Mouse (Mus musculus): ENCODE measurements at regions not wholly inside any gene's neighbourhood (a gene's known extent, or its start where the extent isn't known, plus 50 kb on each side); places are given as distances from the start of the nearest gene placed in this dataset.
"Not testable (repeated sequence)": the region's sequence is repeated elsewhere in the genome, so short reads cannot be mapped to it uniquely, and the experiment has no call there.

DNA sequence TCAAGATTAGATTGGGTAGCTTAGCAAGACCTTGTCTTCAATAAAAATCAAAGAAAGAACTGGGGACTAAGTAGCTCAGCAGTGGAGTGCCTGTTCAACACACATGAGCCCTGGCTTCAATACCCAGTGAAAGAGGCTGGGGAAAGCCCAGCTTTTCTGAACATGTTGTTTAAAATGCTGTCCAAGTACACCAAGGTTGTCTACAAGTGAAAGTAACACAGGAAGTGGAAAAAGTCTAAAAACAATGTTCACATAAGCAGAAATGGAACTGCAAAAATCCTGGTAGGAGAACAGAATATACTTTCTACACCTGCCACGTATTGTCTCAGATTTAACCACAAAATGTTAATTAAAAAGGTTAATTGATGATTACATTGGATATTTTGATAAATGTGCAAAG, 353.8 kb upstream of the Impg1 start:
- Histone ChIP-seq H3K9ac (replicated peaks; ENCODE audit: low read depth) (no peak overlapping the region), H3K9me3 (ENCODE audit: low read length) (no peaks in the 10 kb centered on the region), H3K27me3 (replicated peaks; ENCODE audit: insufficient read depth, low read length) (no peaks in the 10 kb centered on the region), H3K27ac (ENCODE audit: low read length) (no peak overlapping the region), H3K4me1 (ENCODE audit: insufficient read depth, low read depth, low read length) (no peaks in the 10 kb centered on the region), H3K36me3 (ENCODE audit: insufficient read depth, low read length) (no peaks in the 10 kb centered on the region), H3K4me3 (ENCODE audit: low read depth, low read length) (no peak overlapping the region), H3K4me2 (replicated peaks; ENCODE audit: low read depth, low read length) (no peak overlapping the region)
- 91% methylated on average over 1 of the region's 1 CpGs for WGBS
- ATAC-seq (no peak), DNase-seq (ENCODE audit: low spot score) (no peak)
- TF ChIP-seq EP300 (IDR thresholded peaks at IDR 0.05), result no peak
- TF ChIP-seq CTCF (IDR thresholded peaks at IDR 0.05), result no peak

GRCm38 (mm10) chr9:80813921-80814320, 348.6 kb upstream of the Impg1 start:
- H3K9ac ChIP-seq (replicated peaks; ENCODE audit: low read depth); H3K4me2 ChIP-seq (replicated peaks; ENCODE audit: low read depth, low read length); H3K27me3 ChIP-seq (replicated peaks; ENCODE audit: insufficient read depth, low read length); ATAC-seq; H3K4me1 ChIP-seq (ENCODE audit: insufficient read depth, low read depth, low read length); DNase-seq (ENCODE audit: low spot score); H3K36me3 ChIP-seq (ENCODE audit: insufficient read depth, low read length); H3K9me3 ChIP-seq (ENCODE audit: low read length); H3K27ac ChIP-seq (ENCODE audit: low read length); H3K4me3 ChIP-seq (ENCODE audit: low read depth, low read length): not testable (repeated sequence)
- 57% methylated on average over 6 of the region's 6 CpGs for WGBS

DNA sequence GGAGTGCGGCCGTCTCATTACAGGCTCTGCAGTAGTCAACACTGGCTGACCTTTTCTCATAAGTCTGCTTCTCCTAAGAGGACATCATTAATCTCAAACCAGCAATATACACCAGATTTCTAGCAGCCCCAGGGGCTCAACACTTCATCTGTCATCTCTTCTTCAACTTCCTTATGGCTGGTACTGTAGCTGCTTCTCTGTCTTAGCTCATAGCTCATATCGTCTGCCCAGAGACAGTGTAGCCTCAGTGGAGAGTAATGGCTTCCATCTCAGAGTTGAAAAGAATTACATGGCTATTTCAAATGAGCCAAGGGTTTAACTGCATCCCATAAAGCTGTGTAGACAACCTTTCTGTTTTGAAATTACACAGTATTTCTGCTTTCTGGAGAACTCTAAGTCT, 326.2 kb upstream of the Impg1 start:
- WGBS, result 47% methylated on average over 3 of the region's 3 CpGs
- Histone ChIP-seq H3K27me3 (replicated peaks; ENCODE audit: insufficient read depth, low read length) (no peaks in the 10 kb centered on the region), H3K9ac (replicated peaks; ENCODE audit: low read depth) (no peak overlapping the region), H3K4me3 (ENCODE audit: low read depth, low read length) (no peak overlapping the region), H3K27ac (ENCODE audit: low read length) (no peak overlapping the region), H3K36me3 (ENCODE audit: insufficient read depth, low read length) (no peaks in the 10 kb centered on the region), H3K9me3 (ENCODE audit: low read length) (no peaks in the 10 kb centered on the region), H3K4me2 (replicated peaks; ENCODE audit: low read depth, low read length) (no peak overlapping the region), H3K4me1 (ENCODE audit: insufficient read depth, low read depth, low read length) (no peaks in the 10 kb centered on the region)
- ATAC-seq (no peak), DNase-seq (ENCODE audit: low spot score) (no peak)
- no peak for TF ChIP-seq CTCF (IDR thresholded peaks at IDR 0.05)
- TF ChIP-seq EP300 (IDR thresholded peaks at IDR 0.05), result no peak

- H3K4me1 ChIP-seq (ENCODE audit: insufficient read depth, low read depth, low read length), result no peaks in the 10 kb centered on the region
- 72% methylated on average over 1 of the region's 1 CpGs for WGBS
- no peaks in the 10 kb centered on the region for H3K36me3 ChIP-seq (ENCODE audit: insufficient read depth, low read length)
- no peak for ATAC-seq
- H3K4me3 ChIP-seq (ENCODE audit: low read depth, low read length), result no peak overlapping the region
- no peak overlapping the region for H3K4me2 ChIP-seq (replicated peaks; ENCODE audit: low read depth, low read length)
- no peak overlapping the region for H3K27ac ChIP-seq (ENCODE audit: low read length)
- no peaks in the 10 kb centered on the region for H3K9me3 ChIP-seq (ENCODE audit: low read length)
- no peaks in the 10 kb centered on the region for H3K27me3 ChIP-seq (replicated peaks; ENCODE audit: insufficient read depth, low read length)
- H3K9ac ChIP-seq (replicated peaks; ENCODE audit: low read depth), result no peak overlapping the region
- TF ChIP-seq EP300 (IDR thresholded peaks at IDR 0.05) (no peak), CTCF (IDR thresholded peaks at IDR 0.05) (no peak)
- DNase-seq (ENCODE audit: low spot score), result no peak
Observed at GRCm38 (mm10) chr9:80774541-80774940, 309.3 kb upstream of the Impg1 start.

DNA sequence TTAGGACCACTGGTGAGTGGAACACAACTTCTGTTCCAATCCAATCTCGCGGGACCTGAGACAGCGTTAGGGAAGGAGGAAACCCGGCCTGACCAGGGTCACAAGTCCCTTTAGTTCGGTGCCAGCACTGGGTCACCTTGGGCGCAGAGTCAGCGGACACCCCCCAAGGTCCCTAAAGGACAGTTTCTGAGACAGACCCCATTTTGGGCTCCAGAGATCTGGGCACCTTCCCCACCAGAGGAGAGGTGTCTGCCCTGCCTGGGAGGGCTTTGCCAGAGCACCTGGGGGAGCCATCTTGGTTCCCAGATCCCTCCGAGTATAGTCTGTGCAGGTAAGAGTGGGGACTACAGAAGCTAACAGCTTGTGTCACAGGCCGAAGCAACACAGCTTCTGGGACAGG, 270.5 kb upstream of the Impg1 start:
- not testable (repeated sequence) for H3K4me3 ChIP-seq (ENCODE audit: low read depth, low read length); H3K9me3 ChIP-seq (ENCODE audit: low read length); H3K27me3 ChIP-seq (replicated peaks; ENCODE audit: insufficient read depth, low read length); H3K27ac ChIP-seq (ENCODE audit: low read length); H3K4me1 ChIP-seq (ENCODE audit: insufficient read depth, low read depth, low read length); H3K36me3 ChIP-seq (ENCODE audit: insufficient read depth, low read length); H3K4me2 ChIP-seq (replicated peaks; ENCODE audit: low read depth, low read length); H3K9ac ChIP-seq (replicated peaks; ENCODE audit: low read depth); ATAC-seq; DNase-seq (ENCODE audit: low spot score)
- 94% methylated on average over 9 of the region's 9 CpGs for WGBS

GRCm38 (mm10) chr9:80732971-80733370, 267.7 kb upstream of the Impg1 start:
- 72% methylated on average over 1 of the region's 1 CpGs for WGBS
- Histone ChIP-seq H3K9me3 (ENCODE audit: low read length) (no peaks in the 10 kb centered on the region), H3K27ac (ENCODE audit: low read length) (no peak overlapping the region), H3K4me3 (ENCODE audit: low read depth, low read length) (no peak overlapping the region), H3K9ac (replicated peaks; ENCODE audit: low read depth) (no peak overlapping the region), H3K36me3 (ENCODE audit: insufficient read depth, low read length) (no peaks in the 10 kb centered on the region), H3K4me2 (replicated peaks; ENCODE audit: low read depth, low read length) (no peak overlapping the region), H3K27me3 (replicated peaks; ENCODE audit: insufficient read depth, low read length) (no peaks in the 10 kb centered on the region), H3K4me1 (ENCODE audit: insufficient read depth, low read depth, low read length) (no peaks in the 10 kb centered on the region)
- TF ChIP-seq CTCF (IDR thresholded peaks at IDR 0.05), result no peak
- TF ChIP-seq EP300 (IDR thresholded peaks at IDR 0.05), result no peak
- DNase-seq (ENCODE audit: low spot score), result no peak
- no peak for ATAC-seq

DNA sequence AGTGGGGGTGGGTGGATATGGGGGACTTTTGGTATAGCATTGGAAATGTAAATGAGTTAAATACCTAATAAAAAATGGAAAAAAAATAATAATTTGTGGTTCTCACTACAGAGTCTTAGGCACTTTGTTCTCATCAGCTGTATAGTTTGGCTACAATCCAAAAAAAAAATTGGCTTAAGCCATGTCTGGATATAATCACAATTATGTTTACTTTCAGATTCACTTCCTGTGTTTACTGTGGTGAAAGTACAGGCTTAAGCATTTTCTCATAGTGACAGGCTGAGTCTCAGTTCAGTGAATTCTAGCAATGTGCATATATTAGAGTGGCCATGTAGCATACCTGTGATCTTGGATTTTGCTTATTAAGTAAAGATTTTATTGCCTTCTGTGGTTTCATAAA, 258.4 kb upstream of the Impg1 start:
- Histone ChIP-seq H3K27ac (ENCODE audit: low read length) (no peak overlapping the region), H3K9me3 (ENCODE audit: low read length) (no peaks in the 10 kb centered on the region), H3K4me1 (ENCODE audit: insufficient read depth, low read depth, low read length) (no peaks in the 10 kb centered on the region), H3K36me3 (ENCODE audit: insufficient read depth, low read length) (no peaks in the 10 kb centered on the region), H3K4me2 (replicated peaks; ENCODE audit: low read depth, low read length) (no peak overlapping the region), H3K27me3 (replicated peaks; ENCODE audit: insufficient read depth, low read length) (no peaks in the 10 kb centered on the region), H3K9ac (replicated peaks; ENCODE audit: low read depth) (no peak overlapping the region), H3K4me3 (ENCODE audit: low read depth, low read length) (no peak overlapping the region)
- TF ChIP-seq CTCF (IDR thresholded peaks at IDR 0.05) (no peak), EP300 (IDR thresholded peaks at IDR 0.05) (no peak)
- peak; percentile 44 for DNase-seq (ENCODE audit: low spot score)
- peak; percentile 12; the same call in 1 of the 2 replicates for ATAC-seq

Data from lung, postnatal 0 days (tissue).